Mouse (Mus musculus) hindbrain, postnatal 0 days (tissue): Measurements from ENCODE around the gene Ing3. TPM values are rescaled to one million over a fixed set of nuclear protein-coding genes. Genes with fewer than 3 reads are reported as not detected.

Source experiments
- ATAC-seq: fragments of 200-750 bp; cut with Nextera tagmentation; 2 replicates; pipeline ENCODE4 v1.8.0; 2017; ENCODE audit warnings: mild to moderate bottlenecking, moderate TSS enrichment, moderate library complexity
- DNase-seq: peaks from one replicate; pipeline ENCODE4 v3.0.0-alpha.2; 2015; ENCODE audit warnings: low spot score
- H3K27ac ChIP-seq: fragments of 300-500 bp; sonication (generic); 2 replicates; pipeline ENCODE4 v1.5.1; 2014; ENCODE audit warnings: mild to moderate bottlenecking
- H3K27me3 ChIP-seq: fragments of 300-500 bp; sonication (generic); 2 replicates; pipeline ENCODE4 v1.6.1; 2014; ENCODE audit warnings: low read length, mixed read lengths; ENCODE audit not compliant: insufficient read depth
- H3K36me3 ChIP-seq: fragments of 300-500 bp; sonication (generic); 2 replicates; pipeline ENCODE4 v1.6.1; 2014; ENCODE audit warnings: low read length, mixed read lengths; ENCODE audit not compliant: insufficient read depth
- H3K4me1 ChIP-seq: fragments of 300-500 bp; sonication (generic); 2 replicates; pipeline ENCODE4 v1.6.1; 2014; ENCODE audit warnings: antibody characterized with exemption, low read length, mixed read lengths; ENCODE audit not compliant: insufficient read depth
- H3K4me2 ChIP-seq: fragments of 300-500 bp; sonication (generic); 2 replicates; pipeline ENCODE4 v1.6.1; 2014; ENCODE audit warnings: low read depth, mild to moderate bottlenecking, low read length, moderate library complexity, mixed read lengths
- H3K4me3 ChIP-seq: fragments of 300-500 bp; sonication (generic); 2 replicates; pipeline ENCODE4 v1.5.1; 2014; ENCODE audit warnings: low read length
- H3K9ac ChIP-seq: fragments of 300-500 bp; sonication (generic); replicated peaks from 2 replicates; pipeline ENCODE4 v1.6.1; 2014; ENCODE audit warnings: mild to moderate bottlenecking, low read length, moderate library complexity, mixed read lengths
- H3K9me3 ChIP-seq: fragments of 300-500 bp; sonication (generic); 2 replicates; pipeline ENCODE4 v1.6.1; 2016; ENCODE audit warnings: low read length, mixed read lengths
- CTCF ChIP-seq: IDR thresholded peaks from 2 replicates; pipeline ENCODE4 v1.5.1; 2016; ENCODE audit warnings: antibody characterized with exemption, control low read depth, low read depth
- WGBS: fragments of 180-500 bp; shearing (Covaris S2); extraction: QIAGEN DNeasy Blood & Tissue Kit; methylation state at CpG from one replicate; pipeline ENCODE4 v1.1.7; 2014; 5-methylcytosine and 5-hydroxymethylcytosine counted together
- polyA plus RNA-seq: library from polyadenylated mRNA; unstranded; fragments of >200 nt; fragmentation: Nextera tagmentation; extraction: Ambion mirVana; gene quantifications from 2 replicates; pipeline ENCODE4 v1.2.1, GENCODE M21; 2015
- total RNA-seq: library from RNA; depleted of rRNA; stranded (reverse); fragments of >200 nt; gene quantifications from 2 replicates; pipeline ENCODE4 v1.2.3, GENCODE M21; 2014

Gene Ing3
- total and polyA plus RNA-seq, 2 experiments from 2014 or later = 13.3 to 38.7 TPM

GRCm38 (mm10) chr6:21984990-21985731, 35.8 kb downstream of the Ing3 start:
- Histone ChIP-seq H3K4me1 (0 out of 2 replicates have a peak, but pooled peaks cover 4% of the 10 kb centered on the region), H3K4me3 (peak overlapping the region; percentile 48), H3K9ac (peak overlapping the region; percentile 6; the same call in 1 of the 2 replicates), H3K27ac (no peak overlapping the region), H3K27me3 (peaks cover 9% of the 10 kb centered on the region; the same call in 1 of the 2 replicates), H3K36me3 (no peaks in the 10 kb centered on the region), H3K9me3 (no peaks in the 10 kb centered on the region), H3K4me2 (peak overlapping the region; percentile 71)
- 8% methylated on average over 16 of the region's 16 CpGs for WGBS
- TF ChIP-seq CTCF = peak; percentile 62
- DNase-seq (peak; percentile 88), ATAC-seq (peak; percentile 72)

GRCm38 (mm10) chr6:21985732-21986540, 36.6 kb downstream of the Ing3 start, which contains the start of gene Cped1:
Cped1 (plus strand) TSS chr6:21985916.
- no peaks in the 10 kb centered on the region for H3K9me3 ChIP-seq
- H3K4me3 ChIP-seq = peak within 1 kb of the TSS; percentile 48
- H3K4me2 ChIP-seq = peak within 1 kb of the TSS; percentile 71
- peak within 1 kb of the TSS; percentile 6; the same call in 1 of the 2 replicates for H3K9ac ChIP-seq
- no peak within 1 kb of the TSS for H3K27ac ChIP-seq
- H3K27me3 ChIP-seq = peaks cover 9% of the 10 kb centered on the region; the same call in 1 of the 2 replicates
- WGBS = under 1% methylated on average over 38 of the region's 38 CpGs
- ATAC-seq (peak; percentile 68), DNase-seq (peak; percentile 57)
- no peaks in the 10 kb centered on the region for H3K36me3 ChIP-seq
- H3K4me1 ChIP-seq = 0 out of 2 replicates have a peak, but pooled peaks cover 4% of the 10 kb centered on the region
- TF ChIP-seq CTCF = no peak

GRCm38 (mm10) chr6:21986660-21987331, 37.4 kb downstream of the Ing3 start:
- H3K4me2 ChIP-seq = peak overlapping the region; percentile 71
- TF ChIP-seq CTCF = no peak
- DNase-seq = no peak
- peak overlapping the region; percentile 48 for H3K4me3 ChIP-seq
- H3K4me1 ChIP-seq = 0 out of 2 replicates have a peak, but pooled peaks cover 4% of the 10 kb centered on the region
- H3K9ac ChIP-seq = peak overlapping the region; percentile 6; the same call in 1 of the 2 replicates
- no peak for ATAC-seq
- no peaks in the 10 kb centered on the region for H3K36me3 ChIP-seq
- H3K27me3 ChIP-seq = peaks cover 9% of the 10 kb centered on the region; the same call in 1 of the 2 replicates
- no peaks in the 10 kb centered on the region for H3K9me3 ChIP-seq
- 12% methylated on average over 24 of the region's 24 CpGs for WGBS
- no peak overlapping the region for H3K27ac ChIP-seq

- ATAC-seq (no peak), DNase-seq (no peak)
- H3K4me3 ChIP-seq = no peak overlapping the region
- 0 out of 2 replicates have a peak, but pooled peaks cover 4% of the 10 kb centered on the region for H3K4me1 ChIP-seq
- H3K4me2 ChIP-seq = no peak overlapping the region
- H3K9ac ChIP-seq = no peak overlapping the region
- WGBS = 91% methylated on average over 2 of the region's 2 CpGs
- no peaks in the 10 kb centered on the region for H3K36me3 ChIP-seq
- peaks cover 9% of the 10 kb centered on the region; the same call in 1 of the 2 replicates for H3K27me3 ChIP-seq
- no peak for TF ChIP-seq CTCF
- no peak overlapping the region for H3K27ac ChIP-seq
- no peaks in the 10 kb centered on the region for H3K9me3 ChIP-seq
Observed at GRCm38 (mm10) chr6:21987554-21987953, 38.2 kb downstream of the Ing3 start.

GRCm38 (mm10) chr6:21988296-21988695, 38.9 kb downstream of the Ing3 start:
- 86% methylated on average over 5 of the region's 5 CpGs for WGBS
- Histone ChIP-seq H3K9ac (no peak overlapping the region), H3K27ac (no peak overlapping the region), H3K4me1 (0 out of 2 replicates have a peak, but pooled peaks cover 4% of the 10 kb centered on the region), H3K4me3 (no peak overlapping the region), H3K4me2 (peak overlapping the region; percentile 18; the same call in 1 of the 2 replicates), H3K9me3 (no peaks in the 10 kb centered on the region), H3K27me3 (peaks cover 9% of the 10 kb centered on the region; the same call in 1 of the 2 replicates), H3K36me3 (no peaks in the 10 kb centered on the region)
- ATAC-seq (no peak), DNase-seq (no peak)
- no peak for TF ChIP-seq CTCF

GRCm38 (mm10) chr6:21989081-21989480, 39.7 kb downstream of the Ing3 start:
- Histone ChIP-seq H3K9ac (no peak overlapping the region), H3K4me2 (no peak overlapping the region), H3K36me3 (no peaks in the 10 kb centered on the region), H3K4me3 (no peak overlapping the region), H3K27me3 (peaks cover 9% of the 10 kb centered on the region; the same call in 1 of the 2 replicates), H3K4me1 (0 out of 2 replicates have a peak, but pooled peaks cover 4% of the 10 kb centered on the region), H3K9me3 (no peaks in the 10 kb centered on the region), H3K27ac (no peak overlapping the region)
- 76% methylated on average over 4 of the region's 4 CpGs for WGBS
- no peak for TF ChIP-seq CTCF
- ATAC-seq (no peak), DNase-seq (no peak)
